Mouse (Mus musculus) lung, embryonic 15.5 days (tissue): Measurements from ENCODE around the gene Sorl1. TPM values are rescaled to one million over a fixed set of nuclear protein-coding genes. Genes with fewer than 3 reads are reported as not detected.

Source experiments
- ATAC-seq: fragments of 200-750 bp; cut with Nextera tagmentation; 2 replicates; pipeline ENCODE4 v1.8.0; 2017; ENCODE audit warnings: moderate number of reproducible peaks, borderline replicate concordance; ENCODE audit not compliant: low FRiP score, low TSS enrichment; ENCODE audit errors: extremely low read depth
- H3K27ac ChIP-seq: fragments of 300-500 bp; sonication (generic); 2 replicates; pipeline ENCODE4 v1.5.1; 2015; ENCODE audit warnings: moderate library complexity, mild to moderate bottlenecking, inconsistent platforms
- H3K27me3 ChIP-seq: fragments of 300-500 bp; sonication (generic); 2 replicates; pipeline ENCODE4 v1.6.1; 2015; ENCODE audit warnings: inconsistent platforms
- H3K36me3 ChIP-seq: fragments of 300-500 bp; sonication (generic); 2 replicates; pipeline ENCODE4 v1.6.1; 2015; ENCODE audit warnings: inconsistent platforms
- H3K4me1 ChIP-seq: fragments of 300-500 bp; sonication (generic); 2 replicates; pipeline ENCODE4 v1.6.1; 2015; ENCODE audit warnings: inconsistent platforms
- H3K4me2 ChIP-seq: fragments of 300-500 bp; sonication (generic); 2 replicates; pipeline ENCODE4 v1.6.1; 2015; ENCODE audit warnings: inconsistent platforms, mild to moderate bottlenecking, moderate library complexity
- H3K4me3 ChIP-seq: fragments of 300-500 bp; sonication (generic); 2 replicates; pipeline ENCODE4 v1.5.1; 2015; ENCODE audit warnings: mild to moderate bottlenecking, inconsistent platforms
- H3K9ac ChIP-seq: fragments of 300-500 bp; sonication (generic); 2 replicates; pipeline ENCODE4 v1.6.1; 2015; ENCODE audit warnings: inconsistent platforms
- H3K9me3 ChIP-seq: fragments of 300-500 bp; sonication (generic); 2 replicates; pipeline ENCODE4 v1.6.1; 2016; ENCODE audit warnings: inconsistent platforms
- WGBS: fragments of 180-500 bp; shearing (Covaris S2); methylation state at CpG from one replicate; pipeline ENCODE4 v1.1.7; 2015; 5-methylcytosine and 5-hydroxymethylcytosine counted together
- polyA plus RNA-seq: library from polyadenylated mRNA; unstranded; fragments of >200 nt; fragmentation: Nextera tagmentation; extraction: Ambion mirVana; gene quantifications from 2 replicates; pipeline ENCODE4 v1.2.1, GENCODE M21; 2015

The Sorl1 gene
- polyA plus RNA-seq, 1 experiment from 2014 or later = 14.9 TPM

GRCm38 (mm10) chr9:41922416-41922815 lies 201.7 kb downstream of the Sorl1 start:
- Histone ChIP-seq H3K4me1 (no peaks in the 10 kb centered on the region), H3K4me3 (no peak overlapping the region), H3K9me3 (no peaks in the 10 kb centered on the region), H3K9ac (no peak overlapping the region), H3K4me2 (no peak overlapping the region), H3K36me3 (no peaks in the 10 kb centered on the region), H3K27ac (no peak overlapping the region), H3K27me3 (no peaks in the 10 kb centered on the region)
- WGBS = 47% methylated on average over 6 of the region's 6 CpGs
- ATAC-seq = no peak

GRCm38 (mm10) chr9:41918657-41919380 lies 205.3 kb downstream of the Sorl1 start:
- H3K4me2 ChIP-seq = no peak overlapping the region
- no peaks in the 10 kb centered on the region for H3K4me1 ChIP-seq
- no peak for ATAC-seq
- H3K4me3 ChIP-seq = no peak overlapping the region
- no peaks in the 10 kb centered on the region for H3K27me3 ChIP-seq
- no peaks in the 10 kb centered on the region for H3K9me3 ChIP-seq
- 58% methylated on average over 14 of the region's 14 CpGs for WGBS
- no peak overlapping the region; the same call in 1 of the 2 replicates for H3K27ac ChIP-seq
- H3K9ac ChIP-seq = no peak overlapping the region
- no peaks in the 10 kb centered on the region for H3K36me3 ChIP-seq

- Histone ChIP-seq H3K4me3 (no peak overlapping the region), H3K36me3 (no peaks in the 10 kb centered on the region), H3K27ac (no peak overlapping the region), H3K4me1 (no peaks in the 10 kb centered on the region), H3K9me3 (no peaks in the 10 kb centered on the region), H3K27me3 (no peaks in the 10 kb centered on the region), H3K4me2 (no peak overlapping the region), H3K9ac (no peak overlapping the region)
- ATAC-seq = no peak
- WGBS = 64% methylated on average over 4 of the region's 4 CpGs
Measured at GRCm38 (mm10) chr9:41918155-41918554, 205.9 kb downstream of the Sorl1 start.

- Histone ChIP-seq H3K4me1 (no peaks in the 10 kb centered on the region), H3K27ac (no peak overlapping the region), H3K4me3 (no peak overlapping the region), H3K36me3 (no peaks in the 10 kb centered on the region), H3K27me3 (no peaks in the 10 kb centered on the region), H3K9ac (no peak overlapping the region), H3K4me2 (no peak overlapping the region), H3K9me3 (no peaks in the 10 kb centered on the region)
- ATAC-seq = no peak
- WGBS = 80% methylated on average over 8 of the region's 8 CpGs
Measured at GRCm38 (mm10) chr9:41915571-41915970, 208.5 kb downstream of the Sorl1 start.

Other genes with a start within 250 kb of the Sorl1 start
- 33.5 and 33.7 TPM in 2 replicates for gene Sc5d, start 140.0 kb upstream of the Sorl1 start, polyA plus RNA-seq